Mouse (Mus musculus): ENCODE data around the gene Ip6k1. TPM values are rescaled to one million over a fixed set of nuclear protein-coding genes. Genes with fewer than 3 reads are reported as not detected.

Ip6k1 gene
- 68.8 TPM for polyA plus RNA-seq (2017; shearing (Covaris generic))

DNA sequence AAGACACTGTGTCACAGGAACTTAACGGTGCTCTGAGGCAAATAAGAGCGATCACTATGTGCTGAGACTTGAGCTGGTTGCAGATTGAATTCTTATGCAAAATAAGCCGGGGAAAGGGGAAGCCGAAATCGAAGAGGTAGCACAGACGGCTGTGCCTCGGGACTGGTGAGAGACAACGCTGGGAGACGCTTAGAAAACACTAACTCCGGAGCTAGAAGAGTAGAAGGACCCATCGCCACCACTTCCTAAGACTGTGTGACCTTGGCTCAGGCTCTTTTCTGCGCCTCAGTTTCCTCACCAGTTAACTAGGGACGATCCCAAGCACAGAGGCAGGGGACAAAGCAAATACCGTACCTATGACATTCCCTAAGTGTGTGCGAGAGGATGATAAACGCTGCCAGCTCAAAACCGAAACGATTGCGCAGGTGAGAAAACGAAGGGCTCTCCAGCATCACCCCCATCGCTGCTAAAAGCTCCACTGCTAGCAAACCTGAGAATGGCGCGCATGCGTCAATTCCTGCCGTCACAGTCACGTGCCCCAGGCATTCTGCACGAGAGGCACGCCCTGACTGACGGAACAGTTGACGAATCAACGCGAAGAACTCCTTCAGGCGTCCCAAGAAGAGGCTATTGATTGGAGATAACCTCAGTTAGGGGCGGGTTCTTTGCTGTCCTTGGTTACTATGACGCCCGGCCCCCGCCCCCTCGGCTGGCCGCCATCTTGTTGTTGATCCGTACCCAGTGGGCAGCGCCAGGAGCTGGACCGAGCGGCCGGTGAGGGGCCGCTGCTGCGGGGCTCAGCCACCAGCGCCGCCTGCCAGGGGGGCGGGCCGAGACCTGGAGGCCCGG lies at the start of gene Ip6k1:
Gene Ip6k1 (plus strand): TSS at position 580 of the 849 bp plus-strand sequence.

DNA sequence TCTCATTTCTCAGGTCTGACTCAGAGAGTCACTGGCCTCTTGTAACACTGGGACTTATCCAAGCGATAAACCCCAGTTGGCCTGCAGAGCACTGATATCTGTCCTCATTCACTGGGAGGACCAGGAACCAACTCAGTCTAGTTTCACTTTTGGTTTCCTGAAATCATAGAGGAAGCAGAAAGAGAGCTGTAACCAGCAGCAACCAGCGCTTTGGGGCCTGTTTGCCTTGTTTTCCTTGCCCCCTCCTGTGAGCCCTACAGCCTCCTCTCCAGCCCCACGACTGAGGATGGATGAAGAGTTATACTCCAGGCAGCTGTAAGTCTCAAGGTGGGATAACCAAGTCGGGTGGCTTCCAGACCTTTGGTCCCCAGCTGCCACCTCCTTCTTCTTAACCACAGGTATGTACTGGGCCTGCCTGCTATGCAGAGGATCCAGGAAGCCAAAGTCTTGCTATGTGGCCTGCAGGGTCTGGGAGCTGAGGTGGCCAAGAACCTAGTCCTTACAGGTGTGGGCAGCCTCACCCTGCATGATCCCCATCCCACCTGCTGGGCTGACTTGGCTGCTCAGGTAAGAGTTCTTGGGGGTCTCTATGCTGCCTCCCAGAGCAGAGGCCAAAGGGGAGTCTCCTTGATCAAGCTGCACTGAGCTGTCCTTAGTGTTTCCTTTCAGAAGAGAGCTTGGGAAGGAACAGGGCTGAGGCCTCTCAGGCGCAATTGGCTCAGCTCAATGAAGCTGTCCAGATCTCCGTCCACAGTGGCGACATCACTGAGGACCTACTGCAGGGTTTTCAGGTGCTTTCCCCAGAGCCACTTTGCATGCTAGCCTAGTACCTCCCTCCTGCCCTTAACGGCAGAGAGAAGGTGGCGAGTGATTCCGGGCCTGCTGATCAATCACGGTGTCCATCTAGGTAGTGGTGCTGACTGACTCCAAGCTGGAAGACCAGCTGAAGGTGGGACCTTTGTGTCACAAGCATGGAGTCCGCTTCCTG lies 26.6 kb upstream of the Ip6k1 start, which contains the start of gene Uba7:
Gene Uba7 (plus strand): TSS at position 107 of the 988 bp plus-strand sequence.

DNA sequence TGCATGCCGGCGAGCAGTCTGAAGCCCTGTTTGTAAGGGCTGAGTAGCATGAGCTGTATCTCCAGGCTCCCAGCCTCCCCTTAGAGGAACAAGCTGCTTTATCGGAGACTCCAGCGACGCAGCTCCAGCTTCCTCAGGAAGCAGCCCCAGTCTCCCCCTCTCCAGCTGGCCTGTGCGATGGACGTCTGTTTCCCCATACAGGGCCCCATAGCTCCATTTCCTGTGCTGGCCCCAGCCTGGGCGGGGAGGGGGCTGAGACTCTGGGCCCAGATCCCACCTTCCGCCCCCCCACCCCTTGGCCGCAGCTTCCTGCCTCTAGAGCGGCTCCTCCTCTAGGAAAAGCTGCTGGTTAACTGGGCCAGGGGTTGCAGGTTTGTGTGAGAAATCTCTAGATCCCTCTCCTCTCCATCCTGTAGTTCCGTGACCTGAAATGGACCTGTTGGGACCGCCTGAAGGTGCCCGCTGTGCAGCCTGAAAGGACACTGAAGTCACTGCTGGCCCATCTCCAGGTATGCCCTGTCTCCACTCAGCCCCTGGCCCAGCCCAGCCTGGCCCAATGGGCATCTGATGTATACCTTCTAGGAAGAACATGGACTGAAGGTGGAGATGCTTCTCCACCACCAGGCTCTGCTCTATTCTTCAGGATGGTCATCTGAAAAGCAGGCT lies 19.5 kb upstream of the Ip6k1 start, which contains the start of gene Gm20661:
Gene Gm20661 (plus strand): TSS at position 378 of the 666 bp plus-strand sequence.

DNA sequence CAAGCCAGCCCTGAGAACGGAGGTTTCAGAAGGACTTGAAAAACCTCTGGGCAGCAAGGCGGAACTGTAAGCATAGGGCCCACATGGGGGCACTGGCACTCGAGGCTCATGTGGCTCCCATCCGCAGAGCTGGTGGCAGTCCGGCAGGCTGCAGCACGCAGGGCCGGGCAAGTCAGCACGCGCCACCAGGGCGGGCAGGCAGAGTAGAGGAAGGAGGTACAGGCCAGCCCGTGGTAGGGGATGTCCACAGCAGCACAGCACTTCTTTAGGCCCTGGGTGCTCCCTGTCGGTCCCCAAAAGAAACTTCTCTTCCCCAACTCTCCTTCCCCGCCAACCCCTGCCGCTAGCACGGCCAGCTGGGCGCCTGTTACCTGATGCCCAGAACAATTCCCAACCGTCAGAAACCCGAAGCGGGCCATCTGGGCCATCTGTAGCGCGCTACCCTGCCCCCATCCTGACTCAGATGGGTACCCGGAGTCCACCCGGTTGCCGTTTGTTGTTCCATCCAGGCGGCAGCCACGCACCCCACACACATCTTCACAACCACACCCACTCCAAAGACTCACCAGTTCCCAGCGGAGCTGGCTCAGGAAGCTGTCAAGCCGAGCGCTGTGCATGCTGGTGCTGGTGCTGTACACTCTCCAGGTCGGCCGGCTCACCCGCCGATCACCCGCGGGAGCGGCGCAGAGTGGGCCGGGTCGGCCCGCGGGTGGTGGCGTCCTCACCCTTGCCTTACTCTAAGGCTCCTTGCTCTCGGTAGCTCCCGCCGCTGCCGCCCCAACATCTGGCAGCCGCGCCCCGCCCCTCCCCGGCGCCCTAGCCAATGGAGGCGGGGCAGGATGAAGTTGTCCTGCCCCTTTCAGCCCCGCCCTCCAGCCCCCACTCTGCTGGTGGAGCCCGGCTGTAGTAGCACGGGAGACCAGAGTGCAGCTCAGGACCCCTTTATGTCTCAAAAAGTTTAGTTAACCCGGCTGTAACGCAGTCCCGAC lies 16.9 kb upstream of the Ip6k1 start, which contains the start of gene Inka1:
Gene Inka1 (minus strand): TSS at position 749 of the 989 bp plus-strand sequence.

DNA sequence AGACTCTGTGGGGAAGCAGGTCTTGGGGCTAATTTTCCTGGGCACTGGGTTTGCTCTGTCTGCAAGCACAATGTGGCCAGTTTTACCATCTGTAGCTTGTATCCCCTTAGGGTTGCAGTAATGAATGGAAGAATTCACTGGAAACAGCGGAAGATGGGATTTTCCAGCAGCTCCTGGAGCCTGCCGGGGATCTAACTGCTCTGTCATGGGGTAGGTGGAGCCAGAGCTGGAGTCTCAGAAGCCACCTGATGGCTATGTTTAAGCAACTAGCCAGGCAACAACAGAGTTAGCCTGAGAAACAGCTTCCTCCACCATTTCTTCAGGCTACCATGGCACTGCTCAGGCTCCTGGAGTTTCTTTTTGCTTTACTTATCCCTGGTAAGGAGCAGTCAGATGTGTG lies 10.1 kb upstream of the Ip6k1 start, which contains the start of gene Cdhr4:
Gene Cdhr4 (plus strand): TSS at position 301 of the 400 bp plus-strand sequence.

DNA sequence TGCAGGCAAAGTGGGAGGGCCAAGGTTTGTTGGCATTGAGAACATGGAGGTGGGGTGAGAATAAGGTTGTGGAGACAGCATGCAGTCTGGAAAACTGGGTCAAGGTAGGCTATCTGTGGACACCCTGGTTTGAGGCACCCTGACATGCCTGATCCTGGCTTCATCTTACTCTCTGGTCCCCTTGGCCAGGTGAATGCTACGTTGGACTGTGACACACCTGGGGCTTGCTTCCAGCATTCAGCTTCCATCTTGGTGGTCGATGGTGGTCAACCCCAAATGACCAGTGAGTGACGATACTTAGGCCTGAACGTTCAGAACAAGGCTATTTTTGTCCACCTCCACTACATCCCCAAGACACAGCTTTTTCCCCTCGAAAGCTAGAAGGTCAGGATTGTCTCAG lies 6.3 kb upstream of the Ip6k1 start, which contains the start of gene Gm20662:
Gene Gm20662 (plus strand): TSS at position 301 of the 400 bp plus-strand sequence.

DNA sequence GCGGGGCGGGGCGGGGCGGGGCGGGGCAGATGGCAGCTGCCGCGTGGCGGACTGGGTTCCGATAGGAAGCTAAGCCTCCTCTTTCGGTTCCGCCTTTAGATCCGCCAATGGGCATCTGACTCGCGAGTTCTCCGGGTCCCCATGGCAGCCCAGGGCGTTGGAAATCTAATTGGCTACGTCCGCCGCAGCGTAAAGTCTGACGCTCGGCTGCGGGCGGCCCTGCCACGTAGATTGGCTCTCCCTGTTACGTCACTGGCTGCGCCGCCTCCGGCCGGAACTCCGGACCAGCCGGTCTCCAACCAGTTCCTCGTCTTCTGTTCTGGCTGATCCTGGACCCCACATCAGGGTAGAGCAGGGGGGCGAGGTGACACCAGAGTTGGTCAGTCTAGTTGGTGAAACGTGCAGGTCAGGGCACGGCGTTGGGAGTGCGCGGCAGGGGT lies 46.7 kb downstream of the Ip6k1 start, which contains the start of gene Gmppb:
Gene Gmppb (plus strand): TSS at position 227 of the 440 bp plus-strand sequence.

DNA sequence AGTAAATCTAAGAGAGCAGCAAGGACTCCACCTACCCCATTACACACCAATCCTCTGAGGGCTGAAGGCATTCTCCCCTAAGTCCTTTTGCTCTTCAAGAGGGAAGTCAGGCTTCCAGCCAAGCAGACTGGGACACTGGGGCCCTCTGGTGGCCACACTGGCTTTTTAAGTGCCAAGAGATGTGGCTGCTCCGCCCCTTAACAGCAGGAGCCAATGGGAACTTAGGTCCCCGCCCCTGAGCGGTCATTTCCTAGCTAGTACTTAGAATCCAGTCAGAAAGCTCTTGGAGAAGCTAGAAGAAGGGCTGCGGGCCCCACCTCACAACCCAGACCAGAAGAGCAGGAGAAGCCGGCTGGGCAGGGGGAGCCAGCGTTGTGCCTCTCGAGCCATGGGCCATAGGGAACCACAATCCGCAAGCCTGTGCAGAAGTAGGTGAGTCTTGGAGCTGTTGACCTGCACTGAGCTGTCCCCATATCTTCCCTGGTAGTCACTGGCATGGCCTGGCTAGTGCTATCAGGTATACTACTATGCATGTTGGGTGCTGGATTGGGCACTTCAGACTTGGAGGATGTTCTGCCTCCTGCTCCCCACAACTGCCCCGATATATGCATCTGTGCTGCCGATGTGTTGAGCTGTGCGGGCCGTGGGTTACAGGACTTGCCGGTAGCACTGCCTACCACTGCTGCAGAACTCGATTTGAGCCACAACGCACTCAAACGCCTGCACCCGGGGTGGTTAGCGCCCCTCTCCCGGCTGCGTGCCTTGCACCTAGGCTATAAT lies 50.8 kb downstream of the Ip6k1 start, which contains the start of gene Amigo3:
Gene Amigo3 (plus strand): TSS at position 275 of the 780 bp plus-strand sequence.

DNA sequence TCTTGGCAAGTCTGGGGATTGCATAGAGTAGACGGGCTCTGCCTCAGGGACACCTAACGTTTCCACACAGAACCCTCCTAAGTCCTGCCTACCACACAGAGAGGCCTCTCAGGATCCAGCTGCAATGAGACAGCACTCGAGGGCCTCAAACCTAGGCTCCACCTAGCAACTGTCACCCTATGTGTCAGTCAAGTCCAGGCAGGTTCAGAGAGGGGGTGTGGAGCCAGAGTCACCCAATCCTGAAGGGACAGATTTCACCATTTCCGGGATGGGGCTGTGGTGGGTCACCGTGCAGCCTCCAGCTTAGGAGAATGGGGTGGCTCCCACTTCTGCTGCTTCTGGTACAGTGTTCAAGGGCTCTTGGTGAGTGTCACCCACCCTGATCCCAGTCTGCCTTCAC lies 77.9 kb downstream of the Ip6k1 start, which contains the start of gene Mst1:
Gene Mst1 (plus strand): TSS at position 269 of the 400 bp plus-strand sequence.

DNA sequence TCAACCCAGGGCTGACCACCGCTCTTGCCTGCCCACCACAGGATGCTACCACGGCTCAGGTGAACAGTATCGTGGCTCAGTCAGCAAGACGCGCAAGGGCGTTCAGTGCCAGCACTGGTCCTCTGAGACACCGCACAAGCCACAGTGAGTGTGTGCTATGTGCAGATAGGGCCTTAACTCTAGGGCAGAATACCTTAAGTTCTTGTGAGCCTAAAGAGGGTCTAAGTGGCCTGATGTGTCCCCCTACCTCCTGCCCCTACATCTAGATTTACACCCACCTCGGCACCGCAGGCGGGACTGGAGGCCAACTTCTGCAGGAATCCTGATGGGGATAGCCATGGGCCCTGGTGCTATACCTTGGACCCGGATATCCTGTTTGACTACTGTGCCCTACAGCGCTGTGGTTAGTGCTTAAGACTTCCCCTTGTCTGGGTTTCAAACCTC lies 80.7 kb downstream of the Ip6k1 start, which contains the start of gene Rnf123:
Gene Rnf123 (minus strand): TSS at position 359 of the 444 bp plus-strand sequence.

DNA sequence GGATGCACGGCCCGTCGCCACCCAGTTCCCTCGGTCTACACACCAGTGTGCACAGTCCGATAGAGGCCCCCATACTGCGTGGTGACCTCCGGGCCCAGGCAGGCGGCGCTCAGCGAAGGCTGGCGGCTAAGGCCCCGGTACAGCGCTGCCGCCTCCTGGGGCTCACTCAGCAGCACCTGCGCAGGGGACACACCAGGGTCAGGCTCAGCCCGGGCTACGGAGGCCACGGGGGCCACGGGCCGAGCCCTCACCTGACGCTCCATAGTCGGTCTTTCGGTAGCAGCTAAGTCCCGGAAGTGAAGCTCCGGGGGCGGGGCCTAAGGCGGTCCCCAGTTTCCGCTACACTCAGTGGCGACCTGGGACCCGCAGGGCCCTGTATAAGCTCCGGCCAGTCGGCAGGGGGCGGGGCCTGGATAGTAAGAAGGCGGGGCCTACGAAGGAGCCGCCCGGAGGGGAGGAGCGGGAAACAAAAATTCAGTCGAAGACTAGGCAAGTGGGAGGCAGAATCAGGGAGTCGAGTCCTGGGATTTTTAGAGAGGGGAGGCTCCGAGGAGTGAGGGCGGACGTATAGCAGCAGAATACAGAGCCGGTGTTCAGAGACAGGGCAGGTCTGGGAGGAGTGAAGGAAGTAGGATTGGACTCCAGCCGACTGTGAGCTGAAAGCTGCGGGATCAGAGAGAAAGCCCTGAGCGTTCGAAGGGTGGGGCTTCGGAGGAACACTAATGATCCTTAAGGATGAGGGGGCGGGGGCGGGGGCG lies 92.1 kb downstream of the Ip6k1 start, which contains the start of gene Apeh:
Gene Apeh (minus strand): TSS at position 423 of the 758 bp plus-strand sequence.

Other genes starting within 250 kb of the Ip6k1 start
- gene Rbm5, start 231.5 kb upstream of the Ip6k1 start, polyA plus RNA-seq (2017; shearing (Covaris generic)), result 359 TPM
- 118 TPM for gene Rbm6, start 129.3 kb upstream of the Ip6k1 start, polyA plus RNA-seq (2017; shearing (Covaris generic))
- 24.2 TPM for gene Mon1a, start 114.3 kb upstream of the Ip6k1 start, polyA plus RNA-seq (2017; shearing (Covaris generic))
- not detected for gene Mst1r, start 95.6 kb upstream of the Ip6k1 start, polyA plus RNA-seq (2017; shearing (Covaris generic))
- not detected for gene Actl11, start 74.0 kb upstream of the Ip6k1 start, polyA plus RNA-seq (2017; shearing (Covaris generic))
- gene Camkv, start 66.8 kb upstream of the Ip6k1 start, polyA plus RNA-seq (2017; shearing (Covaris generic)), result not detected
- gene Traip, start 52.4 kb upstream of the Ip6k1 start, polyA plus RNA-seq (2017; shearing (Covaris generic)), result 5.7 TPM
- 321 TPM for gene Uba7, start 27.0 kb upstream of the Ip6k1 start, polyA plus RNA-seq (2017; shearing (Covaris generic))
- 0.27 TPM for gene Gm20661, start 19.4 kb upstream of the Ip6k1 start, polyA plus RNA-seq (2017; shearing (Covaris generic))
- 2.3 TPM for gene Inka1, start 16.6 kb upstream of the Ip6k1 start, polyA plus RNA-seq (2017; shearing (Covaris generic))
- 0.77 TPM for gene Cdhr4, start 10.0 kb upstream of the Ip6k1 start, polyA plus RNA-seq (2017; shearing (Covaris generic))
- gene Gm20662, start 6.2 kb upstream of the Ip6k1 start, polyA plus RNA-seq (2017; shearing (Covaris generic)), result not detected
- gene Gmppb, start 46.7 kb downstream of the Ip6k1 start, polyA plus RNA-seq (2017; shearing (Covaris generic)), result 40.7 TPM
- 4.8 TPM for gene Amigo3, start 50.7 kb downstream of the Ip6k1 start, polyA plus RNA-seq (2017; shearing (Covaris generic))
- 1.2 TPM for gene Mst1, start 77.9 kb downstream of the Ip6k1 start, polyA plus RNA-seq (2017; shearing (Covaris generic))
- 189 TPM for gene Rnf123, start 80.8 kb downstream of the Ip6k1 start, polyA plus RNA-seq (2017; shearing (Covaris generic))
- gene Apeh, start 92.1 kb downstream of the Ip6k1 start, polyA plus RNA-seq (2017; shearing (Covaris generic)), result 140 TPM
- 0.81 TPM for gene Bsn, start 187.9 kb downstream of the Ip6k1 start, polyA plus RNA-seq (2017; shearing (Covaris generic))

All from activated CD4-positive, CD25-positive, alpha-beta regulatory T cell, adult 9 weeks (primary cell).